Mouse (Mus musculus) ES-E14 (cell line): ENCODE data around the gene Acta2. TPM values are rescaled to one million over a fixed set of nuclear protein-coding genes. Genes with fewer than 3 reads are reported as not detected.
"Not testable (repeated sequence)": the region's sequence is repeated elsewhere in the genome, so short reads cannot be mapped to it uniquely, and the experiment has no call there.

Experiments
- DNase-seq: peaks from one replicate; pipeline ENCODE4 v3.0.0-alpha.2; 2013; ENCODE audit warnings: low read depth, low spot score
- H3K27ac ChIP-seq: 2 replicates; pipeline ENCODE4 v1.5.1; 2012; ENCODE audit warnings: low read depth, mild to moderate bottlenecking, low read length, moderate library complexity, mixed read lengths; ENCODE audit not compliant: poor library complexity, insufficient read depth, severe bottlenecking
- H3K36me3 ChIP-seq: 2 replicates; pipeline ENCODE4 v1.6.1; 2012; ENCODE audit warnings: mild to moderate bottlenecking, low read length, moderate library complexity, mixed read lengths; ENCODE audit not compliant: control insufficient read depth, poor library complexity, insufficient read depth, severe bottlenecking
- H3K4me1 ChIP-seq, 2 experiments: fragments of 150-350 bp in 1 of 2; sonication (generic) in 1 of 2; 2 replicates each; pipeline ENCODE4 v1.6.1; 2012; ENCODE audit warnings: low read length in 2 of 2, mild to moderate bottlenecking in 1 of 2, mixed read lengths in 1 of 2; ENCODE audit not compliant: control insufficient read depth in 2 of 2, insufficient read depth in 2 of 2, poor library complexity in 1 of 2
- H3K4me3 ChIP-seq, 2 experiments: fragments of 150-350 bp in 1 of 2; sonication (generic) in 1 of 2; 2 replicates each; pipeline ENCODE4 v1.5.1; 2012; ENCODE audit warnings: low read length in 2 of 2, low read depth in 1 of 2, mild to moderate bottlenecking in 1 of 2, mixed read lengths in 1 of 2; ENCODE audit not compliant: insufficient read depth in 1 of 2, poor library complexity in 1 of 2, severe bottlenecking in 1 of 2
- H3K9ac ChIP-seq: 2 replicates; pipeline ENCODE4 v1.6.1; 2012; ENCODE audit warnings: low read depth, mild to moderate bottlenecking, low read length, mixed read lengths; ENCODE audit not compliant: poor library complexity, insufficient read depth, severe bottlenecking
- H3K9me3 ChIP-seq: fragments of 150-350 bp; sonication (generic); 2 replicates; pipeline ENCODE4 v1.6.1; 2012; ENCODE audit warnings: low read depth, mild to moderate bottlenecking, low read length; ENCODE audit not compliant: control insufficient read depth, insufficient read depth
- CHD2 ChIP-seq: IDR thresholded peaks from 2 replicates; pipeline ENCODE4 v1.6.1; 2014; ENCODE audit warnings: mild to moderate bottlenecking, low read depth, low read length, inconsistent platforms
- HCFC1 ChIP-seq: IDR thresholded peaks from 2 replicates; pipeline ENCODE4 v1.6.1; 2012; ENCODE audit warnings: low read length, inconsistent platforms, borderline replicate concordance; ENCODE audit not compliant: insufficient read depth
- MAFK ChIP-seq: IDR thresholded peaks from 2 replicates; pipeline ENCODE4 v1.6.1; 2014; ENCODE audit warnings: mild to moderate bottlenecking, low read depth, low read length, inconsistent platforms; ENCODE audit not compliant: insufficient read depth
- ZC3H11A ChIP-seq: IDR thresholded peaks from 2 replicates; pipeline ENCODE4 v1.6.1; 2012; ENCODE audit warnings: low read depth, mild to moderate bottlenecking, inconsistent platforms, low read length, borderline replicate concordance
- ZNF384 ChIP-seq: IDR thresholded peaks from 2 replicates; pipeline ENCODE4 v1.6.1; 2012; ENCODE audit warnings: low read depth, low read length, inconsistent platforms
- in situ Hi-C, 2 experiments: fragments of 600-800 bp; cut with MboI; formaldehyde crosslinking; loops; one replicate each; pipeline ENCODE4 v1.15.1; 2025; ENCODE audit warnings: low sequenced_read_pairs in 2 of 2, inconsistent platforms in 1 of 2; ENCODE audit not compliant: unreplicated experiment in 2 of 2
- total RNA-seq: library from RNA; depleted of rRNA; stranded (reverse); fragments of 300-350 nt; gene quantifications from 2 replicates; pipeline ENCODE4 v1.2.3, GENCODE M21; 2012

Gene Acta2
- total RNA-seq, 1 experiment: 421 TPM

DNA sequence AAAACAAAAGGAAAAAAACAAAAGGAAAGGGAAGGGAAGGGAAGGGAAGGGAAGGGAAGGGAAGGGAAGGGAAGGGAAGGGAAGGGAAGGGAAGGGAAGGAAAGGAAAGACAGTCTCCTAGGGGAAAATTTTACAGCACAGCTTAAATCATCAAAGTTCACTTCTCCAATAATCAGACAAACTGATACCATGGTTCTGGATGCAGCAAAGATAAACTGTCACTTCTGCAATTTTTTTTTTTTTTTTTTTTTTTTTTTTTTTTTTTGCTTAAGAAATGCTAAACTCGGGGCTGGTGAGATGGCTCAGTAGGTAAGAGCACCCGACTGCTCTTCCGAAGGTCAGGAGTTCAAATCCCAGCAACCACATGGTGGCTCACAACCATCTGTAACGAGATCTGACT, 49.3 kb downstream of the Acta2 start:
- H3K9me3 ChIP-seq, H3K4me1 ChIP-seq, in situ Hi-C loops, H3K36me3 ChIP-seq, DNase-seq, H3K9ac ChIP-seq, H3K4me3 ChIP-seq, H3K27ac ChIP-seq: not testable (repeated sequence)
- peak; percentile 59; the same call in 1 of the 2 replicates for TF ChIP-seq ZNF384

DNA sequence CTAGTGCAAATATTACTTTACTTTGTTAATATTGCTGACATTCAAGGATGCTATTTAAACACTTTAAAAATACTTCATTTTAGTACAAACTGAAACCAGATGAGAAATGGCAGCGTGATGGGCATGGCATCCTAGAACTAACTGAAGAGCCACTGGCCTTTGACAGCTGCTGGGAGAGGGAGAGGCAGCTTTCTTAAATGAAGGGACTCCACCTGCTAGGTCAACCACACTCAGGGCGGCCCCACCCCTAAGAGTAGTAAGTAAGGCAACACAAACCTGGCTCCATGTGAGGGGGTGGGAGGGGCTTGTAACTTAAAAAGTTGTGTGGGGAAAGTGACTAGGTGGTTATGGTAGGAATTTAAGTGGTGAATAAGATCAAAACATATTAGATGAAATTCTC, 52.7 kb downstream of the Acta2 start:
- H3K9ac ChIP-seq: no peak overlapping the region
- TF ChIP-seq CHD2 (no peak), HCFC1 (no peak)
- no peaks in the 10 kb centered on the region for H3K36me3 ChIP-seq
- H3K27ac ChIP-seq: no peak overlapping the region
- in situ Hi-C loops: no loop called here
- no peaks in the 10 kb centered on the region for H3K9me3 ChIP-seq
- DNase-seq: no peak
- no peak overlapping the region for H3K4me3 ChIP-seq
- H3K4me1 ChIP-seq: peaks cover 0 to 2% of the 10 kb centered on the region in 2 experiments; a peak in 1 of 4 replicates

- no peak overlapping the region for H3K27ac ChIP-seq
- in situ Hi-C loops: no loop called here
- no peak overlapping the region for H3K4me3 ChIP-seq
- peaks cover 4% of the 10 kb centered on the region in 2 experiments; a peak in 3 of 4 replicates for H3K4me1 ChIP-seq
- no peak overlapping the region for H3K9ac ChIP-seq
- no peak for TF ChIP-seq ZC3H11A
- TF ChIP-seq MAFK: no peak
- TF ChIP-seq CHD2: no peak
- TF ChIP-seq HCFC1: no peak
- no peak for TF ChIP-seq ZNF384
- no peaks in the 10 kb centered on the region for H3K36me3 ChIP-seq
- no peak for DNase-seq
- no peaks in the 10 kb centered on the region for H3K9me3 ChIP-seq
Measured at GRCm38 (mm10) chr19:34199488-34199887, 55.9 kb downstream of the Acta2 start.

GRCm38 (mm10) chr19:34198901-34199300, 56.5 kb downstream of the Acta2 start:
- Histone ChIP-seq H3K4me1 (peaks cover 4 to 5% of the 10 kb centered on the region in 2 experiments; a peak in 3 of 4 replicates), H3K4me3 (no peak overlapping the region), H3K27ac (no peak overlapping the region), H3K9me3 (no peaks in the 10 kb centered on the region), H3K9ac (no peak overlapping the region), H3K36me3 (no peaks in the 10 kb centered on the region)
- DNase-seq: no peak
- no peak for TF ChIP-seq ZC3H11A
- no peak for TF ChIP-seq CHD2
- in situ Hi-C loops: no loop called here

DNA sequence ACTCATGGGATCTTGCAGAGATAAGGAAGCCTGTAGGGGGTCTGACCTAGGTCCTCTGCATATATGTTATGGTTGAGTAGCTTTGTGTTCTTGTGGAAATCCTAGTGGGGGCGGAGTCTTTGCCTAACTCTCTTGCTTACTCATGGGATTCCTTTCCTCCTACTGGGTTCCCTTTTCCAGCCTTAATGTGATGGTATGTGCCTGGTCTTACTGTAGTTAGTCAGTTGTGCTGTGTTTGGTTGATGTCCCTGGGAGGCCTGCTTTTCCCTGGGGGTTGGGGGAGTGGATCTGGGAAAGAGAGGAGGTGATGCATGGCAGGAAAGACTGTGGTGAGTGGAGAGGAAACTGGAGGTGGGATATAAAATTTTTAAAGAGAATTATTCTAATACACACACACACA, 57.3 kb downstream of the Acta2 start:
- DNase-seq: no peak
- TF ChIP-seq MAFK (no peak), ZNF384 (no peak), HCFC1 (no peak), ZC3H11A (no peak), CHD2 (no peak)
- Histone ChIP-seq H3K27ac (no peak overlapping the region), H3K4me3 (no peak overlapping the region), H3K9me3 (no peaks in the 10 kb centered on the region), H3K4me1 (peaks cover 3 to 4% of the 10 kb centered on the region in 2 experiments; a peak in 2 of 4 replicates), H3K9ac (no peak overlapping the region), H3K36me3 (no peaks in the 10 kb centered on the region)
- in situ Hi-C loops: no loop called here
